Mouse (Mus musculus): ENCODE measurements around the gene Gnb3. TPM values are rescaled to one million over a fixed set of nuclear protein-coding genes. Genes with fewer than 3 reads are reported as not detected.
A peak's percentile ranks its signal among the peaks of the same experiment; 100 is the strongest.

Gnb3 gene
- polyA plus RNA-seq, 1 experiment from 2014 or later, result 2.7 TPM

DNA sequence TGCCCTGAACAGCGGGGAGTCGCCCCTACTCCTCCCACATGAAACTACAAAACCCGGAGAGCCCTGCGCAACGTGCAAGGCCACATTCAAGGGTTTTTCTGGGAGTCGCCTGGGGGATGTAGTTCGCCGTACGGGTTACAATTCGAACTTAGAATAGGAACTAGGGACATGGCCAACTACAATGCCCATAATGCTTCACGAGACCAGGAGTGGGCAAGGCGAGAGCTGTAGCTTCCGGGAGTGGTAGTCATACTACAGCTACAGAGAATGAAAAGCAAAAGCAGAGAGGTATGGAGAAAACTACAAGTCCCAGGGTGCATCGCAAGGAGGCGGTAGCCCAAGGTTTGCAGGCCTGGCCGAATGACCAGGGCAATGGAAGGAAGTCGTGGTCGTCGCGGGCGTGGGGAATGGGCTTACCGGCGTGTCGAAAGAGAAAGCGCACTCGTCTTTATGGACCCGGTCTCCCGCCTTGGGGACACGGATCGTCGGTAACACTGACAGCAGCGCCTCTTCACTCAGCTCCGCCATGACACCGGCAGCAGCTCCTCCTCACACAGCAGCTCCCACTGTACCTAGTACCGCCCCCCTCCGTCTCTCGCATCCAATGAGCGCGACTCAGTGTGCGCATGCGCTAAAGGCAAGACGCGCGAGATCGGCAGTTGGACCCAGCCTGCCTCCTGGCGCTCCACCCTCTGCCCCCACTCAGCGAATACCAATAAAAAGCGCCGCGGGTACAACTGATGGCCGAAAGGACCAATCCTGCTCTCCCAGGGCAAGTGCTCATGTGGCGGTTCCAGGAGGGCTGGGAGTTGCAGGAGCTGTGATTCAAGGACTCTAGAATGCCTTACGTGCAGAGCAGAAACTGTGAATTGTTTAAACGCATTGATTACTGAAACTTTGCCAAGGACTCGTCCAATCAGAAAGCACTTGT lies 10.9 kb downstream of the Gnb3 start, which contains the start of the genes Usp5 and Cdca3:
Usp5 (minus strand) TSS at position 617 of the 931 bp plus-strand sequence.
Cdca3 (plus strand) TSS at position 680 of the 931 bp plus-strand sequence.
- Histone ChIP-seq H3K9me3 (ENCODE audit: control insufficient read depth, low read length) (no peaks in the 10 kb centered on the region), H3K36me3 (ENCODE audit: control insufficient read depth, insufficient read depth, low read length) (peaks cover 50% of the 10 kb centered on the region), H3K4me3 (ENCODE audit: low read depth, low read length) (peak within 1 kb of the TSS; percentile 69), H3K4me2 (ENCODE audit: low read length) (peak within 1 kb of the TSS; percentile 85), H3K9ac (ENCODE audit: low read length) (peak within 1 kb of the TSS; percentile 78), H3K4me1 (replicated peaks; ENCODE audit: control insufficient read depth, insufficient read depth, low read length) (peaks cover 6% of the 10 kb centered on the region; the same call in 1 of the 2 replicates), H3K27ac (ENCODE audit: low read depth) (peak within 1 kb of the TSS; percentile 96), H3K27me3 (replicated peaks; ENCODE audit: control insufficient read depth, insufficient read depth, low read length) (no peaks in the 10 kb centered on the region)
- under 1% methylated on average over 55 of the region's 55 CpGs for WGBS
- ATAC-seq (replicated peaks; ENCODE audit: low FRiP score, low TSS enrichment, low read depth) (peak; percentile 94), DNase-seq (ENCODE audit: low spot score) (peak; percentile 98)

DNA sequence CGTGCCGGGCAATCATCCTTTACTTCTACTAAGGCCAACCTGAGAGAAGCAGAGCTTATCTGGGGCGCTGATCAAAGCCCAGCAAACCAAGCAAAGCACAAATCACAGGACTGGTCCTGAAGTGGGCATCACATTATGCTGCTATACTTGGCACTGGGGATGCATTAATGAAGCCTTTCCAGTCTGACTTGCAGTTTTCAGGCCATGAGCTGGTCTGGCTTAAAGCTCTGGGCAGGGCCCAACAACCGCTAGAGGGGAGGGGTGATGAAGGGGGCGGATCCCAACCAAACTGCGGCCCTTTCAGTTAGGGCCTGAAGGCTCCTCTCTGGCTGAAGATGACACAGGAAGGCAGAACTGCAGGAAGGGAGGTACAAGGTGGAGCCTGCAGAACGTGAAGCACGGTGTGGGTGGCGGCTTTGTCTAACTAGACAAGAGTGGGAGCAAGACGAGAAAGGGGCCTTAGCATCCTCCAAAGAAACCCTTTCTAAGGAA lies 11.9 kb downstream of the Gnb3 start:
- WGBS, result 21% methylated on average over 10 of the region's 10 CpGs
- DNase-seq (ENCODE audit: low spot score), result no peak
- Histone ChIP-seq H3K36me3 (ENCODE audit: control insufficient read depth, insufficient read depth, low read length) (peaks cover 52% of the 10 kb centered on the region), H3K9me3 (ENCODE audit: control insufficient read depth, low read length) (no peaks in the 10 kb centered on the region), H3K9ac (ENCODE audit: low read length) (peak overlapping the region; percentile 50), H3K4me1 (replicated peaks; ENCODE audit: control insufficient read depth, insufficient read depth, low read length) (peaks cover 6% of the 10 kb centered on the region; the same call in 1 of the 2 replicates), H3K4me2 (ENCODE audit: low read length) (peak overlapping the region; percentile 68), H3K4me3 (ENCODE audit: low read depth, low read length) (peak overlapping the region; percentile 69), H3K27ac (ENCODE audit: low read depth) (peak overlapping the region; percentile 24; the same call in 1 of the 2 replicates), H3K27me3 (replicated peaks; ENCODE audit: control insufficient read depth, insufficient read depth, low read length) (no peaks in the 10 kb centered on the region)
- ATAC-seq (replicated peaks; ENCODE audit: low FRiP score, low TSS enrichment, low read depth), result no peak

DNA sequence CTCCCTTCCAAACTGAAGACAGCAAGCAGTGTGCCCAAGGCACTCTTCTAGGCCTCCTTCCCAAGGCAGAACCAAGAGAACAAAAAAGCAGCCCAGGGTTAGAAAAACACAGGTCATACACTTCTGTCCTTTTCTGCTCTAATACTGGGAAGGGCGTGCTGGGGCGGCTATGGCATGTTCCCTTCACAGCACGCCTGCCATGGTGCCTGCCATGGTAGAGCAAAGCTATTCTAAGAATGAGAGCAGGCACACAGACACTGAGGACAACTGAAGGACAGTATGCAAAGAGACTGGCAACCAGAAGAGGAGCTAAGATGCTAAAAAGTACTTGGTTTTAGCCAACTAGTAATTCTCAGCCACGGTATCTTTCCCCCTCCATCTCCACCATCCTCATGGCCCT lies 18.0 kb downstream of the Gnb3 start:
- Histone ChIP-seq H3K27ac (ENCODE audit: low read depth) (no peak overlapping the region), H3K4me3 (ENCODE audit: low read depth, low read length) (no peak overlapping the region), H3K9ac (ENCODE audit: low read length) (no peak overlapping the region), H3K4me1 (replicated peaks; ENCODE audit: control insufficient read depth, insufficient read depth, low read length) (no peaks in the 10 kb centered on the region), H3K36me3 (ENCODE audit: control insufficient read depth, insufficient read depth, low read length) (peaks cover 94% of the 10 kb centered on the region), H3K27me3 (replicated peaks; ENCODE audit: control insufficient read depth, insufficient read depth, low read length) (no peaks in the 10 kb centered on the region), H3K4me2 (ENCODE audit: low read length) (no peak overlapping the region), H3K9me3 (ENCODE audit: control insufficient read depth, low read length) (no peaks in the 10 kb centered on the region)
- DNase-seq (ENCODE audit: low spot score), result no peak
- ATAC-seq (replicated peaks; ENCODE audit: low FRiP score, low TSS enrichment, low read depth), result no peak
- 95% methylated on average over 4 of the region's 4 CpGs for WGBS

DNA sequence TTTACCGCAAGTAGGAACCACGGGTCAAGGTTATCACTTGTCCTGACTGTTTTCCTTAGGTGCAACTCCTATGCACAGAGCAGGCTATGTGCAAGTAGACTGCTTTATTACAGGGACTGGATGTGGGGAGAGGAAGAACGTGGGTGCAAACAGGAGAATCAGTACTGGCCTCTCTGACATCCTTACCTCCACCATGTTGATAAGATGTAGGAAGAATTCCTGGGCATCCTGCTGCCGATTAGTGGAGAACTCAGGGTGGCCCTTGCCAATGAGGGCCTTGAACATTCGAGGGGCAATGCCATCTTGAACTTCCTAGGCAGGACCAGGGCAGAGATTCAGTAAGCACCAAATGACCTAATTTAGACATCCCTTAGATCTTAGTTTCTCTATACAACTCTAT lies 19.2 kb downstream of the Gnb3 start:
- DNase-seq (ENCODE audit: low spot score), result no peak
- H3K4me2 ChIP-seq (ENCODE audit: low read length), result no peak overlapping the region
- no peak for ATAC-seq (replicated peaks; ENCODE audit: low FRiP score, low TSS enrichment, low read depth)
- WGBS, result 91% methylated on average over 5 of the region's 5 CpGs
- H3K27me3 ChIP-seq (replicated peaks; ENCODE audit: control insufficient read depth, insufficient read depth, low read length), result no peaks in the 10 kb centered on the region
- no peak overlapping the region for H3K4me3 ChIP-seq (ENCODE audit: low read depth, low read length)
- no peak overlapping the region for H3K27ac ChIP-seq (ENCODE audit: low read depth)
- H3K4me1 ChIP-seq (replicated peaks; ENCODE audit: control insufficient read depth, insufficient read depth, low read length), result no peaks in the 10 kb centered on the region
- peaks cover 99% of the 10 kb centered on the region for H3K36me3 ChIP-seq (ENCODE audit: control insufficient read depth, insufficient read depth, low read length)
- no peak overlapping the region for H3K9ac ChIP-seq (ENCODE audit: low read length)
- no peaks in the 10 kb centered on the region for H3K9me3 ChIP-seq (ENCODE audit: control insufficient read depth, low read length)

DNA sequence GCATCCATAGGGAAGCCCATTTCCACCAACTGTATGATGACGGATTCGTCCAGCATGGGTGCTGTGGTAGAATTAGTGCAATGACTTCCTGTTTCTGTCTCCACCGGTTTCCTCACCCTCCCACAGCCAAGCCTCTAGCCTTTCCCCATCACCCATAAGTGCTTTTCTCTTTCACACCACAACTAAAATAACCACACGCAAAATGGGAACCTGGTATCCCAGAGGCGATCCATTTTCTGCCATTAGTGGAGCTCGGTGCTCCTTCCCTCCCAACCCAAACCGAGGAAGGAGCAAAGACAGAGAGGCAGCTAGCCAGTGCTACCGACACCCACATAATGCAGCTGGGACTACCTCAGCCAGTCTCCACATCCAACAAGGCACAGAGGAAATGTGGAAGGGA lies 22.1 kb downstream of the Gnb3 start:
- ATAC-seq (replicated peaks; ENCODE audit: low FRiP score, low TSS enrichment, low read depth) (no peak), DNase-seq (ENCODE audit: low spot score) (no peak)
- Histone ChIP-seq H3K9ac (ENCODE audit: low read length) (no peak overlapping the region), H3K4me3 (ENCODE audit: low read depth, low read length) (no peak overlapping the region), H3K27ac (ENCODE audit: low read depth) (no peak overlapping the region), H3K4me2 (ENCODE audit: low read length) (no peak overlapping the region), H3K36me3 (ENCODE audit: control insufficient read depth, insufficient read depth, low read length) (peaks cover 81% of the 10 kb centered on the region), H3K27me3 (replicated peaks; ENCODE audit: control insufficient read depth, insufficient read depth, low read length) (no peaks in the 10 kb centered on the region), H3K9me3 (ENCODE audit: control insufficient read depth, low read length) (no peaks in the 10 kb centered on the region), H3K4me1 (replicated peaks; ENCODE audit: control insufficient read depth, insufficient read depth, low read length) (peaks cover 11% of the 10 kb centered on the region)
- 89% methylated on average over 8 of the region's 8 CpGs for WGBS

DNA sequence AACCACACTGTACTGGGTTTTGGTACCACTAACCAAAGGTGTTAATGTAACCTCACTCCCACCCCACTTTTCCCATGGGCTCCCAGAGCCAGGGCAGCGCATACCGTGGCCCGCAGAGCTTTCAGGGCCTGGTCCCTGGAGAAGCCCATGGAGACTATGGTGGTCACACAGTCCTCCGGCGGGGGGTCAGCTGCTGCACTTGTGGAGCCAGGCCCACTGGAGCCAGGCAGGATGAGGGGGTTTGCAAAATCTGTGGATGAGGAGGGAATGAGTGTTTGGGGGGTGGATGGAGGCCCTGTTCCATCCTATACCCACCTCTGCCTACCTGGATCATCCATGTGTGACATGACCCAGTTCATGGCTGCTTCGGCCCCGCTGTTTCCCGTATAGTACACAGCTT lies 22.5 kb downstream of the Gnb3 start:
- no peak overlapping the region for H3K9ac ChIP-seq (ENCODE audit: low read length)
- H3K27ac ChIP-seq (ENCODE audit: low read depth), result no peak overlapping the region
- H3K4me3 ChIP-seq (ENCODE audit: low read depth, low read length), result no peak overlapping the region
- H3K27me3 ChIP-seq (replicated peaks; ENCODE audit: control insufficient read depth, insufficient read depth, low read length), result no peaks in the 10 kb centered on the region
- no peak for DNase-seq (ENCODE audit: low spot score)
- peaks cover 78% of the 10 kb centered on the region for H3K36me3 ChIP-seq (ENCODE audit: control insufficient read depth, insufficient read depth, low read length)
- H3K4me1 ChIP-seq (replicated peaks; ENCODE audit: control insufficient read depth, insufficient read depth, low read length), result peaks cover 15% of the 10 kb centered on the region
- H3K9me3 ChIP-seq (ENCODE audit: control insufficient read depth, low read length), result no peaks in the 10 kb centered on the region
- no peak for ATAC-seq (replicated peaks; ENCODE audit: low FRiP score, low TSS enrichment, low read depth)
- WGBS, result 97% methylated on average over 8 of the region's 8 CpGs
- H3K4me2 ChIP-seq (ENCODE audit: low read length), result no peak overlapping the region

DNA sequence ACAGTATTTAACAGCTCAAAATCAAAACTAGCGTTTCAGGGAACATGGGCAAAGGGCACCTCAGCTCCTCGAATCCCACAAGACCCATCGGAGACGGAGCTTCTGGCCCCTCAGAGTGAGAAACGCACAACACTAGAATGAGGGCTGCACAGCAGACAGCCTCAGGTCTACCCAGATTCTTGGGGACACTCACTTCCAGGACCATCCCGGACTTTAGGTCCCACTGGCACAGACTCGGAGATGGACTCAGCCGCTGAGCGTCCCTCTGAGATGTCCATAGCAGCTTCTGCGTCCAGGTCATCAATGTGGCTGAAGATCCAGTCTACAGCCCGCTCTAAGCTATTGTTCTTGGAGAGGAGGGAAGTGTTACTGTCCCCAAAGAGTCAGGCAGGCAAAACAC lies 22.9 kb downstream of the Gnb3 start:
- WGBS, result 92% methylated on average over 11 of the region's 11 CpGs
- peaks cover 20% of the 10 kb centered on the region for H3K4me1 ChIP-seq (replicated peaks; ENCODE audit: control insufficient read depth, insufficient read depth, low read length)
- no peak overlapping the region for H3K4me2 ChIP-seq (ENCODE audit: low read length)
- DNase-seq (ENCODE audit: low spot score) (no peak), ATAC-seq (replicated peaks; ENCODE audit: low FRiP score, low TSS enrichment, low read depth) (no peak)
- H3K27ac ChIP-seq (ENCODE audit: low read depth), result no peak overlapping the region
- H3K27me3 ChIP-seq (replicated peaks; ENCODE audit: control insufficient read depth, insufficient read depth, low read length), result no peaks in the 10 kb centered on the region
- no peak overlapping the region for H3K9ac ChIP-seq (ENCODE audit: low read length)
- peaks cover 78% of the 10 kb centered on the region for H3K36me3 ChIP-seq (ENCODE audit: control insufficient read depth, insufficient read depth, low read length)
- H3K4me3 ChIP-seq (ENCODE audit: low read depth, low read length), result no peak overlapping the region
- no peaks in the 10 kb centered on the region for H3K9me3 ChIP-seq (ENCODE audit: control insufficient read depth, low read length)

DNA sequence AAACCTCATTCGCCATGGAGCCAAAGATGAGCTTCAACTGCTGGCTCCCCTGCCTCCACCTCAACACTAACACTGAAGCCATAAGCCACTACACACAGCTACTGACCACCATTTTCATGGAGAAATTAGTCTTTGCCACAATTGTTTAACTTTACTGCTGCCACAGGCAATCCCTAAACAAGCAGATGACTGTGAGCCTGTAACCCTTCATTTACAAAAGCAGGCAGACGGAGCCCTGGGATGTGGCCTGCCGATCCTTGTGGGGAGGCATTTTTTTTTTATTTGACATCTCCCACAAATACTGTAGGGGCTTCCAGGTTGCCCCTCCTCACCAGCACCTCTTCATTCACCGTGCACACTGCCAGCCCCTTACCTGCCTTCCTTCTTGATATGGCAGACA lies 23.5 kb downstream of the Gnb3 start:
- ATAC-seq (replicated peaks; ENCODE audit: low FRiP score, low TSS enrichment, low read depth), result no peak
- Histone ChIP-seq H3K27ac (ENCODE audit: low read depth) (no peak overlapping the region), H3K9ac (ENCODE audit: low read length) (no peak overlapping the region), H3K27me3 (replicated peaks; ENCODE audit: control insufficient read depth, insufficient read depth, low read length) (no peaks in the 10 kb centered on the region), H3K36me3 (ENCODE audit: control insufficient read depth, insufficient read depth, low read length) (peaks cover 78% of the 10 kb centered on the region), H3K4me3 (ENCODE audit: low read depth, low read length) (no peak overlapping the region), H3K9me3 (ENCODE audit: control insufficient read depth, low read length) (no peaks in the 10 kb centered on the region), H3K4me2 (ENCODE audit: low read length) (no peak overlapping the region), H3K4me1 (replicated peaks; ENCODE audit: control insufficient read depth, insufficient read depth, low read length) (peaks cover 21% of the 10 kb centered on the region)
- no peak for DNase-seq (ENCODE audit: low spot score)
- 70% methylated on average over 4 of the region's 4 CpGs for WGBS

All from intestine, embryonic 14.5 days (tissue).